Mouse (Mus musculus): ENCODE data around the gene Pzp.

DNA sequence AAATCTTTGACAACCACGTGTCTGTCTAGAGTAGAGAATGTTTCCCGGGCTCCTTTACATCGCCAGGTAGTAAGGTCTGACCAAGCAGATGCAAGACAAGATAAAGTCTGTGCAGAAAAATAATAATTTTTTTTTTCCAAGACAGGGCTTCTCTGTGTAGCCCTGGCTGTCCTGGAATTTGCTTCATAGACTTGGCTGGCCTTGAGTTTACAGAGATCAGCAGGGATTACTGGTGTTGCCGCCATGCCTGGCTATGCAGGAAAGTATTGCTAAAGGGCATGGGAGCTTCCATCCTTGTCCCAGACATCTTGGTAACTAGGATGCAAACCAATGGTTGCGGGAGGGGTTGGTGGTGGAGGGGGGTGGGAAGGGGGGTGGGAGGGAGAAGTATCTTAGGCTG lies 69.3 kb downstream of the Pzp start:
- no peak for TF ChIP-seq CTCF (IDR thresholded peaks at IDR 0.05)
- TF ChIP-seq EP300 (IDR thresholded peaks at IDR 0.05): no peak

Data from lung, postnatal 0 days (tissue).